Mouse (Mus musculus): ENCODE results near the gene Isca2.

The Isca2 gene

DNA sequence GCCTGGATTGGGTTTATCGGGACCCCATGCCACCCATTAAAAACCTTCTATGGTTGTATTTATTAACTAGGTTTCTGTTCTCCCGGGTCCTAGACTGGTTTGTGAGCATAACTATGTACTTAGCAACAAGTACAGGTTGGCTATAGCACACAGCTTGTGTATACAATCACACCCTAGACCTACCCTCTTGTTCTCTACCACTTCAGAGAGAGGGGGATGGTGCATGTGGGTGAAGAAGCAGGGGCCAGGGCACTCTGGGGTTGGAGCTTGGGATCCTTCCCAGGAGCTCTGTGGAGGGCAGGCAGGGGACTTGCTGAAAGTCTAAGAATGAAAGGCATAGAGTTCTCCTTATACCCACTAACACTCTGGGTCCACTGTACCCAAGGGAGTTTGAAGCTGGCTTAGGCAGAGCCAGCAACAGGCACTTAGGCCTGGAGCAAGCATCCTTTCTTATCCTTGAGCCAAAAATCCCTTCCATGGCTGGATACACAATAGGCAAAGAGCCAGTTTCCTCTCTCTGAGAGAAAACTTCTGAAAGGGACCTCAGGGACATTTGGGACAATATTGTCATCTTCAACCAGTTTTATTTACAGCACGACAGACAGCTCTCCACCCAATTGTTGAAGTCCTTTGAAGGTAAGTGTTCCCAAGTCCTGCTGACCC lies 41.7 kb downstream of the Isca2 start:
- no peak for DNase-seq (ENCODE audit: low read depth, low spot score)

DNA sequence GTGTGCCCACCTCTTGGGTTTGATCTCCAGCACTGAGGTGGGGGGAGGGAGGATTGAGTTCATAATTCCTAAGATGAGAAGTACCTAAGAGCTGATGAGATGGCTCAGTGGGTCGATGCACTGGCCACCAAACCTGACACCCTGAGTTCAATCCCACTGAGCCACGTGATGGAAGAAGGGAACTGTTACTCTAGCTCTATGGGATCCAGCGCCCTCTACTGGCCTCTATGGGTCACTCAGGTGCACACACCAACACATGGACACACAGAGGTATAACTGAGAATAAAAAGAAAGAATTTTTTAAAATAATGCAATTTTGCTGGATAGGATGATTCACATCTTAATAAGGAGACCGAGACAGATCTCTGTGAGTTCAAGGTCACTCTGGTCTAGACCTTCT lies 45.4 kb downstream of the Isca2 start:
- DNase-seq (ENCODE audit: low read depth, low spot score), result no peak

DNA sequence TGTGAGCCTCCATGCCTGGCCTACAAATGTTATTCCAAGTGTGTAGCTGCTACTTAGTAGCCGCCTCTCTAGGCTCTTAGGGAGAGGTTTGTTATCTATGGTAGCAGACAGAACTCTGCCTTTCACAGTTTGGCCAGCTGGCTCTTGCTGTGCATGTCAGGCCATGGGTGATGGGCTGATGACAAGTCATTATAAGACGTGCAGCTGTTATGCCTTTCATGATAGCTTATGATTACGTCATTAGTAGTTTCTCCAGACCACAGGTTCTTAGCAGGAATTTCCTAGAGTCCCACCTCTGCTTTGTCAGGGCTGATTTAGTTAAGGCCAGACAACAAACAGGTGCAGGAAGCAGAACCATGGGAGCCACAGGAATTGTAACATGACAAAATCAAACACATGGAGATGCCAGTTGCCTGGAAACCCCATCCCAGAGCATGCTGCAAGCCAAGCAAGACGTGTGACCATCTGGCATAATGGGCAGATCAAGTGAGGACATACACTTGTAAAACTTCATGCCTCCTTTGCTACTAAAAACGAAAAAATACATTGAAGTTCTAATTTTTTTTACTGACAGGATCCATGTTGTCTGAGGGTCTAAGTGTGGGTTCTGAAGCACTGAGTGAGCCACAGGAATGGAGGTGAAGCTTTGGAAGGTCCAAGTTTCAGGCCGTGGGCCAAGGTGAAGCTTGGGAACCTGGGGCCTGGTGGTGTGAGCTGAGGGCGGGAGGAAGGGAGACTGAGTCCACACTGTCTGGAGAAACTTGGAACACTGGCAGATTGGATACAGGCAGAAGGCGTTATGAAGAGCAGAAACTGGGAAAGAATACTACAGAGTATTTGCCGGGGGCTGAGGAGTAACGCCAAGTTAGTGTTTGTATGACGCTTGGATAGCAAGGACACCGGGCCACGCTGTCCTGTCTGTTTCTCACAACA lies 46.5 kb downstream of the Isca2 start:
- DNase-seq (ENCODE audit: low read depth, low spot score), result no peak

DNA sequence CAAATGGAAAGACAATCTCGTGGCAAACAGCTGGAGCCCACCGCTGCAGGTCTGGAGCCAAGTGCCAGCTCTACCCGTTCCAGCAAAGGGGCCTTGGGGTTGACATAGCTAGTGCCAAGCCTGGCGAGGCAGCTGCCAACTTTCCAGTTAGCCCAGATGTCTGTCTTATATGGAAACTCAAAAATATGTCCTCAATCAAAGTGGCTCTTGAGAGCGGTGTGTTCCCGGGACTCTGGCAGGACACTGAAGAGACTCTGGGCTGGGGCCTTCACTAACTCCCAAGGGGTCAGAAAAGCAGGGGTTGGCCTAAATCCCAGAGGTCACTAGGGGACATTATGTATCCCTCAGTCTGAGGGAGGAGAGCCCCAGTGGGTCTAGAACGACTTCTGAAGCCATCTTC lies 50.5 kb downstream of the Isca2 start:
- DNase-seq (ENCODE audit: low read depth, low spot score), result no peak

DNA sequence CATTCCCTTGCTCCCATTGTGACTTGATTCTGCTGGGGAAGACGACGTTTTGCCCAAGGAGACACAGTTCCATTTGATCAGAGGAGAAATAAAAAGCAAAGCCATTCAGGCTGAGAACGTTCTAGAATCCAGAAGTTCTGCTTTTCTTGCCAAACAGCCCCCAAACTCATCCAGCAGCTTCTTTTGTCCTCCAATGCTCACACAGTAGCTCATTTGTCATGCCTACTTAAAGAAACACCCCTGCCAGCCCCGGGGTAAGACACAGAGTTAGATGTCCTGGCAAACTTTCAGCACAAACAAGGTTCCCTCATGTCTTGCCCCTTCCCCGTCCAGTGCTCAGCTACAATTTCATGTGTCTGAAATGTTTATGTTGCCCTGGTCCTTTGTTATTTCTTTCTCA lies 51.2 kb downstream of the Isca2 start:
- no peak for DNase-seq (ENCODE audit: low read depth, low spot score)
